Mouse (Mus musculus) E14TG2a.4 (cell line): Measurements from ENCODE around the gene Aire.
A peak's percentile ranks its signal among the peaks of the same experiment; 100 is the strongest.

Source experiments
- H3K27me3 ChIP-seq: 2 replicates; pipeline ENCODE4 v1.6.1; 2014; ENCODE audit warnings: low read length, control low read depth; ENCODE audit not compliant: insufficient read depth
- H3K36me3 ChIP-seq: 2 replicates; pipeline ENCODE4 v1.6.1; 2014; ENCODE audit warnings: low read length, control low read depth; ENCODE audit not compliant: insufficient read depth
- H3K4me1 ChIP-seq: replicated peaks from 2 replicates; pipeline ENCODE4 v1.6.1; 2014; ENCODE audit warnings: low read depth, low read length, control low read depth
- H3K4me3 ChIP-seq: replicated peaks from 2 replicates; pipeline ENCODE4 v1.5.1; 2014; ENCODE audit warnings: mild to moderate bottlenecking, low read length
- H3K9me3 ChIP-seq: 2 replicates; pipeline ENCODE4 v1.6.1; 2014; ENCODE audit warnings: low read length, control low read depth
- CTCF ChIP-seq: conservative IDR thresholded peaks from 2 replicates; pipeline ENCODE4 v1.5.1; 2014; ENCODE audit warnings: low read length
- NANOG ChIP-seq: IDR thresholded peaks from 2 replicates; pipeline ENCODE4 v1.6.1; 2014; ENCODE audit warnings: borderline replicate concordance, low read length, mixed read lengths
- POU5F1 ChIP-seq: IDR thresholded peaks from 2 replicates; pipeline ENCODE4 v1.6.1; 2014; ENCODE audit warnings: low read length, borderline replicate concordance

Aire gene

DNA sequence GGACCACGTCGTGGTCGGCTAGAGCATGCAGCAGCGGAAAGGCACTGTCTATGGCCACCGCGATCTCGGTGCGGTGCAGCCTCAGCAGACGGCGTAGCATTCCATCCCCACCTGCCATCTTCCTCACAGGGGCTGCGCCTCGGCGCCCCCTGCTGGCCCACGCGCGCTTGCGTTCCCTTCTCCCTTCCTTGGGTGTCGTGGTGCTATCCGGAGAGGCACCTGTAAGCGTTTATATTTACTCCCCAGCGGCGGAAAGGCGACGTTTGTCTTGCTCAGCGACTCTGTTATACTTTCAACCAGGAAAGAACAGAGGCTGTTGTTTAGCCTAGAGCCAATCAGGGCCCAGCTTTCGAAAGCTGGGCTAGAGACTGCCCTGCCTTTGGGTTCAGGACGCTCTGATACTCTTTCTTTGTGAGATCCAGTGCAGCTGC is at the start of gene Aire:
Aire (minus strand) TSS at position 205 of the 431 bp plus-strand sequence.
- Histone ChIP-seq H3K9me3 (no peaks in the 10 kb centered on the region), H3K4me1 (peaks cover 94% of the 10 kb centered on the region), H3K36me3 (peaks cover 22% of the 10 kb centered on the region), H3K4me3 (peak within 1 kb of the TSS; percentile 76), H3K27me3 (0 out of 2 replicates have a peak, but pooled peaks cover 3% of the 10 kb centered on the region)
- TF ChIP-seq POU5F1 (no peak), CTCF (peak; percentile 53)

DNA sequence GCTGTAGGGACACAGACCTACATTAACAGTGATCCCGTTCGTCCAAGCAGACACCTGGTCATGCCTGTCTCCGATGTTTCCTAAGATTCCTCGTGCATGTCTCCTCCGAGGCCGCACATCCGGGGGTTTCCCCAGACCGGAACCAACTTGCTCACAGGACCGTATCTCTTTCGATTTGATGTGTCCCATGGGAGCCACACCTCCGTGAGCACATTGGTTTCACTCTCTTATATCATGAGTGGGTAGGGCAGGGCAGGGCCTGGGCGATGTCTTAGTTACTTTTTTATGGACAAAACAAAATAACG is 49.3 kb upstream of the Aire start:
- H3K27me3 ChIP-seq = peaks cover 44% of the 10 kb centered on the region
- H3K4me1 ChIP-seq = peaks cover 20% of the 10 kb centered on the region
- no peak overlapping the region for H3K4me3 ChIP-seq
- TF ChIP-seq POU5F1 (no peak), NANOG (no peak), CTCF (no peak)
- no peaks in the 10 kb centered on the region for H3K36me3 ChIP-seq
- H3K9me3 ChIP-seq = peaks cover 16% of the 10 kb centered on the region

DNA sequence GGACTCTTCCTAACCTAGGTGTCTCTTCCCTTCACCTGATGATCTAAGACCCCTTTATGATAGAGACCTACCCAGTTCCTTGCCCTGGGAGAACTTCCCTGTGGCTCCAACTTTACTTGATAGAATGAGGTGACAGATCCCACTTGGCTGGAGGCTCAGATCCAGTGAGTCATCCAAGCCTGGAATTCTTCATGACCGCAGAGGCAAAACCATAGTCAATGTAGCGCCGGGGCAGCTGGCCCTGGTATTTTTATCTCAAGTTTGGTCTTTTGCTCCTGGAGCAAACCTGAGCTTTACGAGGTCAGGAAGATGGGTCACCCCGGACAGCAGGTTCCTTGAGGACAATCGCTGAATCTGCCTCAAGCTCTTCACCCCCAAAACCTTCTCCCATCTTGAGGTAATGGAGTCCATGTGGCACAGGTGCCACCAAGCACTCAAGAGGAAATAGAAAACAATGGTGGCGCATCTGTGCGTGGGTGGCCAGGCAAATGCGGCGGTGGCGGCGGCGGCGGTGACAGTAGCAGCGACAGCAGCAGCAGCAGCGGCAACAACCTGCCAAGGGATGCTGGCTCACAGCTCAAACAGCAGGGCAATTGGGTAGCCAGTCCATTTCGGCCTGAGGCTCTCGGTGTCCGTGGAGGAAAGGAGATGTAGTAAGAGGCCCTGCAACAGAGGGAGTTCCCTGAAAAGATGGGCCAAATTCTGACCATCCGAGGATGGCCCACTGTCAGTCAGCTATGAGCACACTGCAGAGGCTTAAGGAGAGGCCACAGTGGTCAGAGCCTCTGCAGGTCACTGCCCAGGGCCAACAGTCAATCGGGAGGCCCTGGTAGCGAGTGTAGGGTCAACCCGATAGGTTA is 48.7 kb upstream of the Aire start:
- Histone ChIP-seq H3K4me3 (no peak overlapping the region), H3K27me3 (peaks cover 48% of the 10 kb centered on the region), H3K4me1 (peaks cover 20% of the 10 kb centered on the region), H3K36me3 (no peaks in the 10 kb centered on the region), H3K9me3 (peaks cover 10% of the 10 kb centered on the region; the same call in 1 of the 2 replicates)
- TF ChIP-seq POU5F1 = no peak
- no peak for TF ChIP-seq NANOG
- no peak for TF ChIP-seq CTCF

DNA sequence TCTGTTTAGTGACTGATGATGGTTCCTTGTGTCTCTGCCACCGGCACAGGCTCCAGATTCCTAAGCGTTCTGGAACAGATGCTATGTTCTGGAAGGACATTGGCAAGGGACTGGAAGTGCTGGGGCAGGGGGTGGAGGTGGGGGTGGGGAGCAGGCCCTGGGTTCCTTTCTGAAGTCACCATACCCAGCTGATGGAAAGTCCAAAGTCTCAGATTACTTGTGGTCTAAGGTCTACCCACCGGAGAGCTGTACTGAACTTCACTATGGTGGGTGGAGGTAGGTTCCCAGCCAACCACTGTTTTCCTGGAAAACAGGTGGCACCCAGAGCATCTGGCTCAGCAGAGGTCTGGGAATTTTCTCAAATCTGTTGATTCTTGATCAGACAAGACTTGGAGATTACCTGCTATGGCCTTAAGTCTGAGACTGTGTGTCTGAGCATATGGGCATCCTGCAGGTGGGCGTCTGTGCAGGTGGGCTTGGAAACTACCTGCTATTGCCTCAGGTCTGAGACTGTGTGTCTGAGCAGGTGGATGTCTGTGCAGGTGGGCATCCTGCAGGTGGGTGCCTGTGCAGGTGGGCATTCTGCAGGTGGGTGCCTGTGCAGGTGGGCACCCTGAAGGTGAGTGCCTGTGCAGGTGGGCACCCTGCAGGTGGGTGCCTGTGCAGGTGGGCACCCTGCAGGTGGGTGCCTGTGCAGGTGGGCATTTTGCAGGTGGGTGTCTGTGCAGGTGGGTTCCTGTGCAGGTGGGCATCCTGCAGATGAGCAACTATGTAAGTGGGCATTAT is 47.5 kb upstream of the Aire start:
- Histone ChIP-seq H3K27me3 (peaks cover 48% of the 10 kb centered on the region), H3K9me3 (peaks cover 3% of the 10 kb centered on the region; the same call in 1 of the 2 replicates), H3K36me3 (no peaks in the 10 kb centered on the region), H3K4me1 (peaks cover 11% of the 10 kb centered on the region), H3K4me3 (no peak overlapping the region)
- TF ChIP-seq POU5F1 (no peak), CTCF (no peak), NANOG (no peak)

DNA sequence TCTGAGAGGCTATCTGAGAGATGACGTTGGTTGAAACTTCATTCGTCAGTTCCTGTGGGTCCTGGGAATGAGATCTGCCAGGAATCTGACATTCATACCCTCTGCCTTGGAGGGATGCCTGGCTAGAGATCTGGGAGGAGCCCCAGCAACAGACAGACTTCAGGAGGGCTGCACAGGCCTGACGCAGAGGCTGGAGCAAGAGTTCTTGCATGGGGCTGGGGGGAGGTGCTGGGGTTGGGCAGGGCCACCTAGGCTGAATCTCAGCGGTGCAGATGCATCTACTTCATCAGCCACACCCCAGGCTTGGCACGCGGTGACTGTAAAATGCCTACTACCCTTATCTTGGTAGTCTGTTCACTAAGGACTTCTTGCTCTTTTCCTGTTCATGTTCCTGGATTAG is 46.8 kb upstream of the Aire start:
- no peaks in the 10 kb centered on the region for H3K9me3 ChIP-seq
- H3K27me3 ChIP-seq = peaks cover 46% of the 10 kb centered on the region
- H3K4me3 ChIP-seq = no peak overlapping the region
- H3K36me3 ChIP-seq = no peaks in the 10 kb centered on the region
- H3K4me1 ChIP-seq = peaks cover 11% of the 10 kb centered on the region
- no peak for TF ChIP-seq NANOG
- TF ChIP-seq POU5F1 = no peak
- no peak for TF ChIP-seq CTCF

DNA sequence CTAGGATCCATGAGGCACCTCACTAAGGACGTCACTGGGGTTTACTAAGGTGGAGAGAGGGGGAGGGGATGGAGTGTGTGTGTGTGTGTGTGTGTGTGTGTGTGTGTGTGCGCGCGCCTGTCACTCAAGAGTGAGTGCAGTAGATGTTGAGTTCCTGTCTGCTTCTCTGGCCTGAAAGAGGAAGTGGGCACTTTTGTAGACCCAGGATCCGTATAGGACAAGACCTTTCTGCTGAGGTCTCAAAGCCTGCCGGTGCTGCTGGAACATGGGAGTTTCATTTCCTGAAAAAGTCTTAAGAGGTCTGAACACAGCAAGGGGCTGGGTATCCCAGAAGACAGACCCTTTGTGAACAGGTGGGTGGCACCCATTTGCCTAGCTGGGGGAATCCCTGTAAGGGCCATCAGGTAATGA is 43.7 kb upstream of the Aire start:
- Histone ChIP-seq H3K27me3 (peaks cover 28% of the 10 kb centered on the region), H3K4me1 (peaks cover 17% of the 10 kb centered on the region), H3K9me3 (no peaks in the 10 kb centered on the region), H3K4me3 (no peak overlapping the region), H3K36me3 (no peaks in the 10 kb centered on the region)
- TF ChIP-seq POU5F1 (no peak), CTCF (no peak), NANOG (no peak)

DNA sequence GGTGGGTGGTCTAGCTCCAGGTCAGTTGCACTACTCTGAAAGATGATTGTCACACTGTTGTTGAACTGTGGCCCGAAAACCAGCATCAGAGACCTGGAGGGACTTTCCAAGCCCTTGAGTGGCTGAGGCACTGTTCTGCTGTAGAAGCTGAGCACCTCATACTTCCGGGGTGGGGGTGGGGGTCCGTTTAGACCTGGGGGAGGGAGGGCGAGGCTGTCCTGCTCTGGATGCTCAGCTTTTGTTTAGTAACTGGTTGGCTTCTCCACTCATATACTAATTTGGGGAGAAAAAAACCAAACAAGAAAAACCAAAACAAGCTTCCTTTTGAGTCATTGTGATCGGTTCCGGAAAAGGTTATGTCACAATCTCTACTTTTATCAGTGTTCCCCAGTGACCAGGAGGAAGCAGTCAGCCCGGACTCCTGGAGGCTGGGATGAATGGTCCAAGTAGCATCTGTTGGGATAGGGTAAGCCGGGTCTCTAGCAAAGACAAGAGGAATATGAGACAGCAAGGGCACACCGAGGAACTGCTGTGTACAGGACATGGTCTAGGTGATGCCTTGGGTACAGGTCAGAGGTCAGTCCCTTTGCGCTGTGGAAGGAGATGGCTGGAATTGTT is 43.1 kb upstream of the Aire start:
- Histone ChIP-seq H3K36me3 (no peaks in the 10 kb centered on the region), H3K4me3 (no peak overlapping the region), H3K9me3 (no peaks in the 10 kb centered on the region), H3K4me1 (peaks cover 17% of the 10 kb centered on the region), H3K27me3 (peaks cover 23% of the 10 kb centered on the region)
- TF ChIP-seq POU5F1 = no peak
- no peak for TF ChIP-seq NANOG
- no peak for TF ChIP-seq CTCF

DNA sequence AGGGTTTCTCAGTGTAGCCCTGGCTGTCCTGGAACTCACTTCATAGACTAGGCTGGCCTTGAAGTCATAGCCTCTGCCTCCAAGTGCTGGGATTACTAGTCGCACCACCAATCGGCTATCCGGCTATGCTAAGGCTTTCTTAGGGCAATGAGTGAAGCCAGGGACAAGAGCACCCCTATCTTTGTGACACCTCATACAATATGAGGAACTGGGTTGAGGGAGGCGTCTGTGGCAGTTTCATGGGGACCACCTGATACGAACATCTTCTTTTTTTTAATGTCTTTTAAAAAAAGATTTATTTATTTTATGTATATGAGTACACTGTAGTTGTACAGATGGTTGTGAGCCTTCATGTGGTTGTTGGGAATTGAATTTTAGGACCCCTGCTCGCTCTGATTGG is 42.3 kb upstream of the Aire start:
- Histone ChIP-seq H3K27me3 (peaks cover 14% of the 10 kb centered on the region), H3K4me1 (peaks cover 14% of the 10 kb centered on the region), H3K4me3 (no peak overlapping the region), H3K9me3 (no peaks in the 10 kb centered on the region), H3K36me3 (no peaks in the 10 kb centered on the region)
- TF ChIP-seq CTCF = no peak
- no peak for TF ChIP-seq NANOG
- TF ChIP-seq POU5F1 = no peak
